Mouse (Mus musculus) right cerebral cortex, postnatal 14 days (tissue): ENCODE results near the gene Fam76a.
"Not testable (repeated sequence)": the region's sequence is repeated elsewhere in the genome, so short reads cannot be mapped to it uniquely, and the experiment has no call there.

Experiments used
- DNase-seq: peaks from one replicate; pipeline ENCODE4 v3.0.0; 2022

Fam76a gene

GRCm38 (mm10) chr4:132944776-132945175, 22.4 kb upstream of the Fam76a start:
- no peak for DNase-seq

DNA sequence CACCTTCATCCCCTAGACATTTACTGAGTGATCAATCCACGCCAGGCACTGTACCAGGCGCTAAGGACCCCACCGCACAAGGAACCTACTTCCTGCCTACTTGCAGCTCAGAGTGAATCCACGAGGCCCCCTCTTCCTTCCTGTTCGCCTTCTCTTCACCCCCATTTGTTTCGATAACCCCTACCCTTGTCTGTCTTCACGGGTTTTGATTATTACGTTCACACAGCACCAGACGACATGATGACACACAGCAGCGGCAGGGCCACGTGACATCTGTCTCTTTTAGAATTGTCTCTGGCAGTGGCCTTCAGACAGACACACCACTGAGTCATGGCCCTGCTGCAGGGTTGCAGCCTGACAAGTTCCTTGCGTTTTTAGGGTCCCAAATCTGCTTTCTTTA, 21.7 kb upstream of the Fam76a start:
- no peak for DNase-seq

DNA sequence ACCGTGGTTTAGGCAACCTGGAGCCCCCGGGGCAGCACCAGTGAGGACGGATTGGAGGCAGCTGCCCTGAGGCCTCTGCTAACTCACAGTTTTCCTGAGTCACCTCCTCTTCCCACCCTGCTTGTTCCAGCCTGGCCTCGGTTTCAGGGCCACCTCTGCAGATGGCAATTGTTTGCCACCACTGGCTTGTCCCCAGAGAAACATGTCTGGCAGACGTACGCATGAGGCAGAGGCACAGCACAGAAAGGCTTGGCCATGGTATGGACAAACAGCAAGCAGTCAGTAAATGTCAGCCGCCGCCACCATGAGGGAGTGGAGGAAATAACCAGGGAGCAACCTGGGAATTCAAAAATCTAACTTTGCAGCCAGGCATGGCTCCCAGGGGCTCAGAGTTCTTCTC, 20.7 kb upstream of the Fam76a start:
- DNase-seq = no peak

- DNase-seq = no peak
These were observed 18.8 kb upstream of the Fam76a start for GRCm38 (mm10) chr4:132941012-132941729.

GRCm38 (mm10) chr4:132939421-132940127, 17.2 kb upstream of the Fam76a start:
- peak; percentile 77 for DNase-seq

DNA sequence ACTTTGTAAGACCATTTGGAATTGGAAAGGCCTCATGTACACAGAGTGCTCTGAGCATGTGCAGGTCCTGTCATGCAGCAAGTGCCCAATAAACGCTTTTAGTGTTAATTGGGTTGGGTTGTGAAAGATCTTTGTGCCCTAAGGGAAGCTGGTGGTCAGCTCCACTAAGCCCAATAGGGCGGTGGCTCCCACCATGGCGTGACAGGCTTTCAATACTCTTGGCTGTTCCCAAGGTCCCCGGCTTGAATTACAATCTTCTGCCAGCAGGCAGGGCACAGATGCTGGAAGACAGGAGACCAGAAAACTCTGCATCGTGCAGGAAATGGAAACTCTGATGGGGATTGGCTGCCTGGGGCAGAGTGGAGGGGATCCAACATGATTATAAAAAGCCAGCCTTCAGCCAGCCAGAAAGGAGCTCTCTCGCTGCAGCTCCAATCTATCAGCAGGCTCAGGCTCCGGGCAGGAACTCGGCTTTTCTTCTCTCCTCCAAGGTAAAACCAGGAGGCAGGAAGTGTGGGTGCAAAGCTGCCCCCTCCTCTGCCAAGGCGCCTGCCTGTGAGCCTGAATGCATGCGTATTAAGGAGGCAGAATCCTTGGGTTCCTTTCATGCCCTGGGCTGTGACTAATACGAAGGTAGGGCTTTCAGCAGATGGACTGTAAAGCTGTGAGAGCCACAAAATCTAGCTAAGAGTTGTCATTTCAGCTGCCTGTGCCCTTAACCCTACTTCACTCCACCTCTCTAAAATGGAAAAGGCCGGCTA, 16.0 kb upstream of the Fam76a start:
- peak; percentile 49 for DNase-seq

DNA sequence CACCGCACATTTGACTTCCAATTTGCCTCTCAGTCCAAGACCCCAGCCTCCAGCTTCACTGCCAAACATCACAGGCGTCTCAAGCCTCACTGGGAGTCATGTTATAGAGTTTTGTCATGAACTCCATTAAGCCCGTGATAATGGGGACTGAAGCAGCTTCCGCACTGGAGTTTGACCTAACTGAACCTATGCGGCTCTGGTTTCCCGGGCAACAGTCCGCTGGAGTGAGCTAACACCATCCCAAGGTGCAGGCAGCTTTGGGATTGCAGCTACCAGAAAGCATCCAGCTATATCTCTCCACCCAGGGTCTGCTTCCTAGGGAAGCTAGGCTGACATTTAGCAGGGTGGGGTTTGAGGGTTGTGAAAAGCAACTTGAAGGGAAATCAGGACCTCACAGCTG, 12.3 kb upstream of the Fam76a start:
- DNase-seq = no peak

GRCm38 (mm10) chr4:132932752-132933404, 10.5 kb upstream of the Fam76a start:
- DNase-seq = no peak

- peak; percentile 43 for DNase-seq
These were observed 8.4 kb upstream of the Fam76a start for GRCm38 (mm10) chr4:132930784-132931183.

- DNase-seq = not testable (repeated sequence)
These were observed 4.2 kb upstream of the Fam76a start for GRCm38 (mm10) chr4:132926520-132926919.

GRCm38 (mm10) chr4:132922061-132922530, 262 bp downstream of the Fam76a start:
- DNase-seq = peak; percentile 42

GRCm38 (mm10) chr4:132921488-132921887, 870 bp downstream of the Fam76a start:
- no peak for DNase-seq

DNA sequence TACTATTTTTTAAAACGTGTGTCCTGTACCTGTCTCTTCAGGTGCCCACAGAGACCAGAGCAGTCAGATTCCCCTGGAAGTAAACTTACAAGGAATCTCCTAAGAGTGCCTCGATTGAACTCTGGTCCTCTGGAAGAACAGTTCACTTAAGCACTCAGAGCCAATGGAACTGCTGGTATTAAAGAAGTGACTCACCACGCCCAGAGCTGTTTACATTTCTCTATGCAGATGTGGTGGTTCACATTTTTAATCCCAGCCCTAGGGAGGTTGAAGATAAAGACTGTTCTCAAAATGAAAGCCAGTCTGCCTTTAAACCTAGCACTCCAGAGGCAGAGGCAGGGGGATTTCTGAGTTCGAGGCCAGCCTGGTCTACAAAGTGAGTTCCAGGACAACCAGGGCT, 2.2 kb downstream of the Fam76a start:
- DNase-seq = no peak

DNA sequence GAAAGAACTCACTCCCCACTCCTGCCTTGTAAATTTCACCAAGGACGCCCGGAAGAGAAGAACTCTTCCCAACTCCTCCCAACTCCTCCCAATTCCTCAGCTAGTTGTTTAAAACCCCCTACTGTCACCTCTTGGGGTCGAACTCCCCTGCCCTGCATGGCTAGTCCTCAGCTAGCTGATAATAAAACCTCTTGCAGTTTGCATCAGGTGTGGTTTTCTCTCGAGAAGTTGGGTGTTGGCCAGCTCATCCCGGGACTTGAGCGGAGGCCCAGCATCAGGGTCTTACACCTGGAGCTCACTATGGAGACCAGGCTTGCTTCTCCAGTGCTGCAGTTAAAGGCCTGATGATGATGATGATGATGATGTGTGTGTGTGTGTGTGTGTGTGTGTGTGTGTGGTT, 3.9 kb downstream of the Fam76a start:
- DNase-seq = not testable (repeated sequence)

DNA sequence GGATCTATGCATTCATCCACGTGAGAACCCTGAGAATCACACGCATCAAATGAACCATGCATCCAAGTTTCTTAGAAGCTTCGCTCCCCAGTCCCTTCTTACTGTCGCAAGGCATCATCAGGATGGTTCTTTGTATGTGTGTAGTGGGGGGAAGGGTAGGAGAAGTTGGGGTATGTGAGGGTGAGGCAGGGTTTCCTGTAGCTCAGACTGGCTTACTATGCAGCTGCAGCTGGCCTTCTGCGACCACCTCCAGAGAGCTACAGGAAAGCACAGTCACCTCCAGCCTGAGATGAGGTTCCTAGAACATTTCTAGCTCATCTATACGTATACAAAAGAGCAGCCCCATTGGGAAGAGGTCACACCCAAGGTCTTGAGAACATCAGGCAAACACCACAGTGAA, 10.2 kb downstream of the Fam76a start:
- DNase-seq = no peak

- DNase-seq = no peak
These were observed 16.5 kb downstream of the Fam76a start for GRCm38 (mm10) chr4:132905843-132906360.

- DNase-seq = no peak
These were observed 17.5 kb downstream of the Fam76a start for GRCm38 (mm10) chr4:132904765-132905309.

DNA sequence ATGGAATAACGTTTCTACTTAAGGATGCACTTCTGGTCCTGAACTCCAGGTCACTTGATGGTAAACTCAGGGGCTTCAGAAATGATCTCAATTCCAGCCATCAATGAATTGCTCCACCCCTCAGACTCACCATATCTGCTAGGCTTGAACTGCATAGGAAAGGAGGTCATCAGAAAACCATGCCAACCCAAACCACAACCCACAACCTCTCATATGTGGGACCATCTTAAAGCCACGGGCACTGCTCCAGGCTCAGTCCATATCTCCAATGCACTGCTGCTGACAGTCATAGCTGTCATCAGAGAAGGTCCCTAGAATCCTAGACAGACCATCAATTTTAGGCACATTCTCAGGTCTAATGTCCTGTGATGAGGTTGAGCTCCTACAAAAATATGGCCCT, 18.3 kb downstream of the Fam76a start:
- no peak for DNase-seq

DNA sequence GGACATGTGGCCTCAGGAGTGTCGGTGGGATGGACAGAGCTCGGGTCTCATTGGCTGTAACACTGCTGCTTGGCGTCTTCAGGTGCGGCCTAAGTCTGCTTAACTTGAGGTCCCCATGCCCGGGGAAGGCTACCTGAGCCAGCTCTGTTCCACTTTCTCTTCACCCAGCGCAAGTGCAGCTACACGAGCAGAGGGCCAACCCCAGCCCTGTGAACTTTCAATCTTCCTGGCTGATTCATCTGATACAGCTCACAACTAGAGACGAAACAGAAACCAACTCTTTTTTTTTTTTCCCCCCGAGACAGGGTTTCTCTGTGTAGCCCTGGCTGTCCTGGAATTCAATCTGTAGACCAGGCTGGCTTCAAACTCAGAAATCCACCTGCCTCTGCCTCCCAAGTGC, 24.2 kb downstream of the Fam76a start:
- no peak for DNase-seq

DNA sequence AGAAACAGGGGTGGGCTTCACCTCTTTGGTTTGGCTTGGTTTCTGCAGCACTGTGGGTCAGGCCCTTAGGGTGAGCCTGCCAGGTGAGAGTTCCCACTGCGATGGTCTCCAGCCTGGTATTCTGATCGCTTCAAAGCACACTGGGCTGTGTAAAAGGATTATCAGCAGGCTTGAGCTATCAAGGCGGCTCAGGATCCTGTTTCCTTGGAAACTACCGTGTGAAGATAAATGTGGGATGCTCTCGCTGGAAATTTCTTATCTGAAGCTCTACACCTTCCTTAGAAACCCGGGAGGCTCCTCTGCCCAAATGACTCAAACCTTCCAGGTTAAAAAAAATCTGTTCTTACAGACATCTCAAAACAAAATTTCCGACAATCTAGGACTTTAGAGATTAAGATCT, 28.0 kb downstream of the Fam76a start:
- DNase-seq = no peak

- no peak for DNase-seq
These were observed 37.4 kb downstream of the Fam76a start for GRCm38 (mm10) chr4:132884844-132885374.
